Mouse (Mus musculus): Measurements from ENCODE around the gene Twist2.

Twist2 gene

DNA sequence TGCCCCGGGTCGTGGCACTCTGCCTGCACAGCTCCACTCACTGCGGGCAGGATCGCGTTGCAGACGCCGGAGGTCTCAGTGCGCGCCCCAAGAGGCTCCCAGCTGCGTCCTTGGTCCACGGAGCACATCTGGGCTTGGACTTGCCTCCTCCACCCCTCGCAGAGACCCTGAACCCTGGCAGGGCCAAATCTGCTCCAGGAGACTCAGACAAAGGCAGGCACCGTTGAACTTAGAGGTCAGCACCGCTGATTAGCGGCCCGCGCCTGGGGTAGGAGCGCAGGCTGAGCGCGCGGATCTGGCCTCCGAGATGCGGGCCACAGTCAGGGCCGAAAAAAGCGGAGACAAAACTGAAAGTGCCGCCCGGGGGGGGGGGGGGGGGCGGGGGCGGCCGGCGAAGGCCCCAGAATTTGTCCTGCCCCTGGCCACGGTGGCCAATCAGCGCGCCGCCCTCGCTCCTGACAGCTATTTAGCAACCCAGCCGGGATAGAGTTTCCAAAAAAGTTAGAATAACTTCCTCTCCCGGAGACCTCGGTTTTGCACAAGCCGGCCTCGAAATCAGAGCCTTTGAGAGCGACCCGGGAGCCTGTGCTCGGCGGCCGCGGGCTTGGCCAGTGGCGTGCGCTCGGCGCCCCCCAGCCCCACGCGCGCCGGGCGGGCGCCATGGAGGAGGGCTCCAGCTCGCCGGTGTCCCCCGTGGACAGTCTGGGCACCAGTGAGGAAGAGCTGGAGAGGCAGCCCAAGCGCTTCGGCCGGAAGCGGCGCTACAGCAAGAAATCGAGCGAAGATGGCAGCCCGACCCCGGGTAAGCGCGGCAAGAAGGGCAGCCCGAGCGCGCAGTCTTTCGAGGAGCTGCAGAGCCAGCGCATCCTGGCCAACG, at the start of gene Twist2:
Twist2 (plus strand) TSS at position 495 of the 877 bp plus-strand sequence.
- DNase-seq (ENCODE audit: low read depth in 1 of 2, low spot score in 2 of 2): no peak

GRCm38 (mm10) chr1:91752931-91753330, 48.3 kb upstream of the Twist2 start:
- no peak for DNase-seq (ENCODE audit: low read depth in 1 of 2, low spot score in 2 of 2)

- DNase-seq (ENCODE audit: low read depth in 1 of 2, low spot score in 2 of 2): no peak
These were observed 46.2 kb upstream of the Twist2 start for GRCm38 (mm10) chr1:91755102-91755501.

- no peak for DNase-seq (ENCODE audit: low read depth in 1 of 2, low spot score in 2 of 2)
These were observed 44.0 kb upstream of the Twist2 start for GRCm38 (mm10) chr1:91757292-91757691.

DNA sequence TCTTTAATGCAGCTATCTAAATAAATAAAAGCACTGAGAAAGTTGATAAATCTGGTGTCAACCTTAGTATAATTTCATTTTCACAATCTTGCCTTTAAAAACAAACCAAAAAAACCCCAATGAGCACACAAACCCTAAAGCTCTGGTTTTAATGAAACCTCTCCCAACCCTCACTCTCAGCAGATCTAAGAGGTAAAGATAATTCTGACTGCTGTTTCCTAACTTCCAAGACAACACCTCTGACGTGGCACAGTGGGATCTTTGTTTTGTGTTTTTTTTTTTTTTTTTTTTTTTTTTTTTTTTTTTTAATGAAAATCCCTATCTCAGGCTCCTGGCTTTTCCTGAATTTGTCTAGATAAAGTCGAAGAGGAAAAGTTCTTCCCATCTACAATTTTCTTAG, 43.1 kb upstream of the Twist2 start:
- no peak for DNase-seq (ENCODE audit: low read depth in 1 of 2, low spot score in 2 of 2)

- DNase-seq (ENCODE audit: low read depth in 1 of 2, low spot score in 2 of 2): no peak
These were observed 42.4 kb upstream of the Twist2 start for GRCm38 (mm10) chr1:91758600-91759515.

DNA sequence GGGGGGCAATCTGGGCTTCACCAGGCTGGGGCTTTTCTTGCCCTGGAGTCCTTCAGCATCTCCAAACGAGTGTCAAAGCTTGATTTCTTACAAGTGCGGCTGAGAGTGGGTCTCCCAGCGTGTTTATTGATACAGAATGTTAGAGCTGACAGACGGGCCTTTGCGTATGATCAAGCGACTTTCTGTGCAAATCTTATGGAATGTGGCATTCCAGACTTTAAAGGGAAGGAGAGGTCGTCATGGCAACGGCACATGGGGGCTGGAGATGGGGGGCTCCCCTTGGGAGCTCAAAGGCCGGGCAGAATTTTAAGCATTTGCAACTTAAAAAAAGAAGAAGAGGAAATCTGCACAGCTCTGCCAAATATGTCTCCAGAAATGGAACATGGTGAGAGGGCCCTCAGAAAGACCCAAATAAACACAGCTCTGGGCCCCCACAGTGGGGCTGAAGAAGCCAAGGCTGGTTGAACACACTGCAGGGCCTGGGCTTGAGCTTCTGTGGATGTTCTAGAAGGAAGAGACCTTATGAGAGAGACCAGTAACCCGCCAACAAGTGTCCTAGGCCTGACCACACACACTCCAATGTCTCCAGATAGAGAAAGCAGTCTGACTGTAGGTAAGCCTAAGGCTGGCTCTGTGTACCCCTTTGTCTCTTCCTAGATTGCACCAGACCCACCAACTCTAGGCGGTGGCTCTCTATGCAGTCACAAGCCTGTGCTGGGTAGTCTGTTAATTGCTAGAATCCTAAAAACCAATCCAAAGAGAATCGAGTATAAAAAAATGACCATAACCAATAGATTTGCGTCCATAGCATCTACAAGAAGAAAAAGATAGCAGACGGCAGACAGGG, 40.9 kb upstream of the Twist2 start:
- DNase-seq (ENCODE audit: low read depth in 1 of 2, low spot score in 2 of 2): no peak

DNA sequence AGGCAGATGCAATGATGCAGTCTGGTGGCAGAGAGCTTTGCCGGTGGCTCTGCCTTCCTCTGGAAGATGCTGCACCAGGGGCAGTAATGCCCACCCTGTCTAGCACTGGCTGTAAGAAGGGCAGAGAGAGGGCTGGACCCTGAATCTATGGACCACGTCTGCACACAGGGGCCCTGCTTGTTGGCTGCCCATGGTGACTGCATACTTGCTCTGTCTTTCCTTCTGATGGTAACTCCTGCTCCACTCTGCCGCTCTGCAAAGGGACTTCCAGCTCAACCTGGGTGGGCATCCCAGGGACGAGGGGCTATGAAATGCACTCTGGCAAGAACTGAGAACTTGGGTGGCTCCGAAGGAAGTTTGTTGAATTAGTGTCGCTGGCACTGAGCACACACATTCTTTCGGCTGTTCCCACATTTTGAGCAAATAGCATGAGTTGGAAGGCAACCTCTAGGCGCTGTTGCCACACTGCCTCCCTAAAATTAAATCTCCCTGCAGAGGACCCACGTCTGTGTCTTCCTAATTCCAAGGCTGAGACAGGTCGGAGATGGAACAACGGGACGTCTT, 38.7 kb upstream of the Twist2 start:
- DNase-seq (ENCODE audit: low read depth in 1 of 2, low spot score in 2 of 2): no peak

DNA sequence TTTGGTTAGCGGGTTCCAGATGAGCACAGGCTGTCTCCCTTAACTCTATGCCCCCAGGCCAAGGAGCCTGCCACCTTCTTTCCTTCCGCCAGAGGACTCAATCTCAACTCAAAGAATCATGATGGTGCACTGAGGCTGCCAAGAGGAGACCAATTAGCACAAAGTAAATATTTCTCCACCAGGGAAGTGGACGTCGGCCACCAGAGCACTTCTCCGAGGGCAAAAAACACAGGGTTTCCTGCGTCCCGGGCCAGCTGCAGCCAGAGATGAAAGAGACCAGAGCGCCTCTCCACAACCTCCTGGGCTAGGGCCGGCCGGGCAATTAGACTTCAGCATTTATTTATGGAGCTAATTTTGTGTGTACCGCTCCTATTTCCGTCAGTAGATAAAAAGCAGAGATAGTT, 31.0 kb upstream of the Twist2 start:
- DNase-seq (ENCODE audit: low read depth in 1 of 2, low spot score in 2 of 2): no peak

- DNase-seq (ENCODE audit: low read depth in 1 of 2, low spot score in 2 of 2): no peak
These were observed 30.6 kb upstream of the Twist2 start for GRCm38 (mm10) chr1:91770676-91771075.

DNA sequence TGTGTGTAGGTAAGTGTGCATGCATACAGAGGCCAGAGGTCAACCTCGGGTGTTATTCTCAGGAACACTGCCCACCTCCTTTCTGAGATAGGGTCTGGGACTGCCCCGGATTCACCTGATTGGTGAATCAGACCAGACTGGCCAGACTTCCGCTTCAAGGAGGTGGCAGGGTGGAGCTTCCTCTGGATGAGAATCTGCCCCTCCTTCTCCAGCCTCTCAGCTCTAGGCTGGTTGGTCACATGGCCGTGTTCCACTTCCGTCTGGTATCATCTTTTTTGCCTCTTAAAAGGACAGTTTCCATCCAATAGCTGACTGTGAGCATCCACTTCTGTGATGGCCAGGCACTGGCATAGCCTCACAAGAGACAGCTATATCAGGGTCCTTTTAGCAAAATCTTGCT, 24.3 kb upstream of the Twist2 start:
- no peak for DNase-seq (ENCODE audit: low read depth in 1 of 2, low spot score in 2 of 2)

GRCm38 (mm10) chr1:91779819-91780218, 21.4 kb upstream of the Twist2 start:
- no peak for DNase-seq (ENCODE audit: low read depth in 1 of 2, low spot score in 2 of 2)

DNA sequence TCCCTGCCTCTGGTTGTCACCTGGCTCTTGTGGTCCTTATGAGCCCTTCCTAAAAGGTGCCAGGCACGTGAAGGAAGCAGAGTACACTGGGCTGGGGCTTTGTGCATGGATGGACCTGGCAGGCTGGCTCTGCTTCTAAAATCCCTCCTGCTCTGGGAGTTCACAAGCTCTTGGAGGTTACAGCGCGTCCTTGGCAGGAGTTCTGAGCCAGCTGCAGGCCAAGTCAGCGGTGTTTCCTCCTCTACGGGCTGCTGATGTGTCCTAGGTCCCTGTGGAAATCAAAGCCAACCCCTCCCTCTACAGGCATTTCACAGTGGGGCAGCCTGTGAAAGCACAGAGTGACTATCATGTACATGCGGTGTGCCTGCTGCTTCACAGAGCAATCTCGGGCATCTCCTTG, 20.1 kb upstream of the Twist2 start:
- no peak for DNase-seq (ENCODE audit: low read depth in 1 of 2, low spot score in 2 of 2)

DNA sequence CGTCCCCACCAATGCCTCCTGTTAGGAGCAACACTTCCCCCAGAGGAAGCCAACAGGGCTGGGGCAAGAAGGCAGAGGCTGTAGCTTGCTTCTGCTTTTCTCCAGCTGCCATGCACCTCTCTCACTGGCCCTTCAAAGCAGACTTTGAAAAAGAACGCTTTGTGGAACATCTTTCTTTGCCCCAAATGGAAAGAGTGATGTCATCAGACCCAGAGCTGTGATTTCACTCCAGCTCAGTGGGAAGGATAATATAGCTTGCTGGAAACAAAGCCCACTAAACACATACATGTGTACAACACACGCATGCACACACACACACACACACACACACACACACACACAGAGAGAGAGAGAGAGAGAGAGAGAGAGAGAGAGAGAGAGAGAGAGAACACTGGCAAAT, 17.1 kb upstream of the Twist2 start:
- DNase-seq (ENCODE audit: low read depth in 1 of 2, low spot score in 2 of 2): no peak

- DNase-seq (ENCODE audit: low read depth in 1 of 2, low spot score in 2 of 2): no peak
These were observed 1.9 kb upstream of the Twist2 start for GRCm38 (mm10) chr1:91799323-91799722.

DNA sequence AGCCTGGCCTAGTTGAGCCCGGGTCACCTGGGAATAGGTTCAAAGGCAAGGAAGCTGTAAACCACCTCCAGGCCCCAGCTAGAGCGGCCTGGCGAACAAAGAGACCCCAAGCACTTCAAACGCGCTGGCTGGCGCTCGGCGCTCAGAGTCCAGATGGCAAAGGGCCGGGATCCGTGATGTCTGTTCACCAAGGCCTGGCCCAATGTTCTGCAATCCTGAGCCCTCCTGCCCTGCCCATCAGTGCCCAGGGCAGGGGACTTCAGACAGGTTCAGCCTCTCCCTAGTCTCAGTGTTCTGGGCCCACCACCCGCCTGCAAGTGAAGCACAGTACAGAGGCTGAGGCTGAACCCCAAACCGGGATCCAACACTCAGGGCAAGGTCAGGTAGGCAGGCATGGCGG, 913 bp upstream of the Twist2 start:
- no peak for DNase-seq (ENCODE audit: low read depth in 1 of 2, low spot score in 2 of 2)

- no peak for DNase-seq (ENCODE audit: low read depth in 1 of 2, low spot score in 2 of 2)
These were observed 644 bp downstream of the Twist2 start for GRCm38 (mm10) chr1:91801844-91802366.

DNA sequence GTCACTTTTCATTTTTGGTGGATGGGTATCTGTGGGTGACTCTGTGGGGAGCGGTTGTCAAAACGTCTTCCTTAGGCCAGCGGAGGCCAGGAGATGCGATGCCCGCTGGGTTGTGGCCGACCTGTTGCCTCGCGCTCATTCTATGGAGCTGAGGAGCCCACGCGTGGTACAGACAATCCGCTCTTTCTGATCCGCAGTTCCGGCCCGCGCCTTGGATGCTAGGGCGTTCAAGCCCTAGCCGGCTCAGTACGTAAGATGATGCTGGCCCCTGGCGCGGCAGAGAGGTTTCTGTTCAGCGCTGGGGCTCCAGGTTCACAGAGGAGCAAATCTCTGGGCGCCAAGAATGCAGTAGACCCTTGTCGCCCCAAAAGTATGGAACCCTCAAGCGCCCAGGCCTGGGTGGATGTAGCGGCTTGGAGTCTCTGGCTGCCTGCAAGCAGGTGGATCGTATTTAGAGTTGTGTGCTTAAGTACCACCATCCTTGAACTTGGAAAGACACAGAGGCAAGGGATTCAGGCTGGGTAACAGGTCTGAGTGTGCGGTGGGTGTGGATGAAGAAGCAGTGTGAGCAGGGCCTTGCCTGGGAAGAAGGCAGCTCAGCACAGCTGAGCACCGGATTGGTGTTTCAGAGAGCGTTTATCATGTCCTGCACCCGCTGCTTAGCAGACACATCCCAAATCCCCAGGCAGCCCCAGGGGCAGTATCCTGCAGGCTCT, 1.3 kb downstream of the Twist2 start:
- no peak for DNase-seq (ENCODE audit: low read depth in 1 of 2, low spot score in 2 of 2)

DNA sequence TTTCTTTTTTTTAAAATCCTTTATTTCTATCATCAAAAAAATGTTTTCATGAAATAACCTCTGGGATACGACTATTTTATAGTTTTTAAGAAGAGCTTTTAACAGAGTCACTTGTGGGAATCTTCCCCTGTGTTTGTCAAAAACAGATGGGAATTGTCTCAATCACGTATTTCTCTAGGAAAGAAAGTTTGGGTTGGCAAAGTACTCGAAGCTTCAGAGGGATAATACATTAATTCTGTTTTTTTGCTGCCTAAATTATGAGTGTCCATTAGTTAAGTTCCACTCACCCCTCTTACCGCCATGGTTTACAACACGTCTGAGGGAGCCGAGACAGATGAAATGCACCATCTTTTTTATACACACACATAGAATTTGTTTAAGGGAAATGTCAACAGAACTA, 2.2 kb downstream of the Twist2 start:
- DNase-seq (ENCODE audit: low read depth in 1 of 2, low spot score in 2 of 2): no peak

GRCm38 (mm10) chr1:91816067-91816466, 14.8 kb downstream of the Twist2 start:
- no peak for DNase-seq (ENCODE audit: low read depth in 1 of 2, low spot score in 2 of 2)

Data from monocyte, adult 2 months (primary cell).